Mouse (Mus musculus): Measurements from ENCODE around the gene Alg14. TPM values are rescaled to one million over a fixed set of nuclear protein-coding genes. Genes with fewer than 3 reads are reported as not detected.

Gene Alg14
- polyA plus RNA-seq, 1 experiment from 2014 or later: 35.7 TPM

- H3K4me2 ChIP-seq (replicated peaks; ENCODE audit: low read depth): no peak overlapping the region
- H3K9ac ChIP-seq (ENCODE audit: low read length): no peak overlapping the region
- DNase-seq (ENCODE audit: low spot score) (no peak), ATAC-seq (ENCODE audit: low FRiP score, low TSS enrichment) (no peak)
- no peaks in the 10 kb centered on the region for H3K27me3 ChIP-seq (ENCODE audit: control insufficient read depth, insufficient read depth, low read length)
- no peak overlapping the region for H3K27ac ChIP-seq (replicated peaks)
- WGBS: 67% methylated on average over 8 of the region's 8 CpGs
- no peak for TF ChIP-seq EP300 (optimal IDR thresholded peaks at IDR 0.05)
- no peak for TF ChIP-seq CTCF (IDR thresholded peaks at IDR 0.05; ENCODE audit: low read depth)
- no peaks in the 10 kb centered on the region for H3K9me3 ChIP-seq (ENCODE audit: control insufficient read depth, low read length)
- no peaks in the 10 kb centered on the region for H3K36me3 ChIP-seq (ENCODE audit: control insufficient read depth, insufficient read depth, low read length)
- H3K4me1 ChIP-seq (replicated peaks; ENCODE audit: control insufficient read depth, insufficient read depth): no peaks in the 10 kb centered on the region
- no peak overlapping the region for H3K4me3 ChIP-seq (ENCODE audit: low read depth, low read length)
Measured at GRCm38 (mm10) chr3:121389366-121389765, 97.8 kb downstream of the Alg14 start.

GRCm38 (mm10) chr3:121389860-121390530, 98.4 kb downstream of the Alg14 start:
- no peak for TF ChIP-seq EP300 (optimal IDR thresholded peaks at IDR 0.05)
- TF ChIP-seq CTCF (IDR thresholded peaks at IDR 0.05; ENCODE audit: low read depth): no peak
- ATAC-seq (ENCODE audit: low FRiP score, low TSS enrichment): no peak; the same call in 1 of the 2 replicates
- H3K9ac ChIP-seq (ENCODE audit: low read length): peak overlapping the region; percentile 13; the same call in 1 of the 2 replicates
- WGBS: 20% methylated on average over 17 of the region's 17 CpGs
- H3K4me1 ChIP-seq (replicated peaks; ENCODE audit: control insufficient read depth, insufficient read depth): no peaks in the 10 kb centered on the region
- H3K36me3 ChIP-seq (ENCODE audit: control insufficient read depth, insufficient read depth, low read length): no peaks in the 10 kb centered on the region
- no peaks in the 10 kb centered on the region for H3K27me3 ChIP-seq (ENCODE audit: control insufficient read depth, insufficient read depth, low read length)
- peak overlapping the region; percentile 28 for H3K4me2 ChIP-seq (replicated peaks; ENCODE audit: low read depth)
- no peak overlapping the region for H3K4me3 ChIP-seq (ENCODE audit: low read depth, low read length)
- no peak for DNase-seq (ENCODE audit: low spot score)
- H3K9me3 ChIP-seq (ENCODE audit: control insufficient read depth, low read length): no peaks in the 10 kb centered on the region
- peak overlapping the region; percentile 73; the same call in 1 of the 2 replicates for H3K27ac ChIP-seq (replicated peaks)

- H3K4me3 ChIP-seq (ENCODE audit: low read depth, low read length): no peak overlapping the region
- DNase-seq (ENCODE audit: low spot score): no peak
Measured at GRCm38 (mm10) chr3:121390724-121391123, 99.2 kb downstream of the Alg14 start.

GRCm38 (mm10) chr3:121395588-121396295, 104.2 kb downstream of the Alg14 start:
- no peaks in the 10 kb centered on the region for H3K9me3 ChIP-seq (ENCODE audit: control insufficient read depth, low read length)
- no peak overlapping the region for H3K4me2 ChIP-seq (replicated peaks; ENCODE audit: low read depth)
- no peak overlapping the region for H3K27ac ChIP-seq (replicated peaks)
- TF ChIP-seq CTCF (IDR thresholded peaks at IDR 0.05; ENCODE audit: low read depth) (no peak), EP300 (optimal IDR thresholded peaks at IDR 0.05) (no peak)
- no peak for DNase-seq (ENCODE audit: low spot score)
- no peaks in the 10 kb centered on the region; the same call in 1 of the 2 replicates for H3K4me1 ChIP-seq (replicated peaks; ENCODE audit: control insufficient read depth, insufficient read depth)
- H3K36me3 ChIP-seq (ENCODE audit: control insufficient read depth, insufficient read depth, low read length): no peaks in the 10 kb centered on the region
- no peak overlapping the region for H3K4me3 ChIP-seq (ENCODE audit: low read depth, low read length)
- WGBS: 62% methylated on average over 16 of the region's 16 CpGs
- peak; percentile 70; the same call in 1 of the 2 replicates for ATAC-seq (ENCODE audit: low FRiP score, low TSS enrichment)
- no peaks in the 10 kb centered on the region for H3K27me3 ChIP-seq (ENCODE audit: control insufficient read depth, insufficient read depth, low read length)
- H3K9ac ChIP-seq (ENCODE audit: low read length): no peak overlapping the region

More at GRCm38 (mm10) chr3:121390724-121391123, 99.2 kb downstream of the Alg14 start:
- 37% methylated on average over 7 of the region's 7 CpGs for WGBS
- H3K27me3 ChIP-seq (ENCODE audit: control insufficient read depth, insufficient read depth, low read length): no peaks in the 10 kb centered on the region
- H3K4me1 ChIP-seq (replicated peaks; ENCODE audit: control insufficient read depth, insufficient read depth): no peaks in the 10 kb centered on the region
- no peaks in the 10 kb centered on the region for H3K9me3 ChIP-seq (ENCODE audit: control insufficient read depth, low read length)
- H3K36me3 ChIP-seq (ENCODE audit: control insufficient read depth, insufficient read depth, low read length): no peaks in the 10 kb centered on the region
- H3K4me2 ChIP-seq (replicated peaks; ENCODE audit: low read depth): peak overlapping the region; percentile 28; the same call in 1 of the 2 replicates
- no peak overlapping the region for H3K9ac ChIP-seq (ENCODE audit: low read length)
- ATAC-seq (ENCODE audit: low FRiP score, low TSS enrichment): peak; percentile 65; the same call in 1 of the 2 replicates
- TF ChIP-seq EP300 (optimal IDR thresholded peaks at IDR 0.05) (no peak), CTCF (IDR thresholded peaks at IDR 0.05; ENCODE audit: low read depth) (no peak)
- peak overlapping the region; percentile 73 for H3K27ac ChIP-seq (replicated peaks)

- 0 out of 2 replicates have a peak overlapping the region, but pooled peaks have one; percentile 49 for H3K27ac ChIP-seq (replicated peaks)
- TF ChIP-seq EP300 (optimal IDR thresholded peaks at IDR 0.05): no peak
- TF ChIP-seq CTCF (IDR thresholded peaks at IDR 0.05; ENCODE audit: low read depth): no peak
- DNase-seq (ENCODE audit: low spot score) (no peak), ATAC-seq (ENCODE audit: low FRiP score, low TSS enrichment) (no peak)
- no peaks in the 10 kb centered on the region for H3K27me3 ChIP-seq (ENCODE audit: control insufficient read depth, insufficient read depth, low read length)
- no peaks in the 10 kb centered on the region; the same call in 1 of the 2 replicates for H3K4me1 ChIP-seq (replicated peaks; ENCODE audit: control insufficient read depth, insufficient read depth)
- H3K9ac ChIP-seq (ENCODE audit: low read length): no peak overlapping the region
- H3K9me3 ChIP-seq (ENCODE audit: control insufficient read depth, low read length): no peaks in the 10 kb centered on the region
- WGBS: 59% methylated on average over 7 of the region's 7 CpGs
- H3K36me3 ChIP-seq (ENCODE audit: control insufficient read depth, insufficient read depth, low read length): no peaks in the 10 kb centered on the region
- H3K4me3 ChIP-seq (ENCODE audit: low read depth, low read length): no peak overlapping the region
- H3K4me2 ChIP-seq (replicated peaks; ENCODE audit: low read depth): no peak overlapping the region
Measured at GRCm38 (mm10) chr3:121396561-121396960, 105.0 kb downstream of the Alg14 start.

Data from stomach, postnatal 0 days (tissue).